In the genomic region with DNA sequence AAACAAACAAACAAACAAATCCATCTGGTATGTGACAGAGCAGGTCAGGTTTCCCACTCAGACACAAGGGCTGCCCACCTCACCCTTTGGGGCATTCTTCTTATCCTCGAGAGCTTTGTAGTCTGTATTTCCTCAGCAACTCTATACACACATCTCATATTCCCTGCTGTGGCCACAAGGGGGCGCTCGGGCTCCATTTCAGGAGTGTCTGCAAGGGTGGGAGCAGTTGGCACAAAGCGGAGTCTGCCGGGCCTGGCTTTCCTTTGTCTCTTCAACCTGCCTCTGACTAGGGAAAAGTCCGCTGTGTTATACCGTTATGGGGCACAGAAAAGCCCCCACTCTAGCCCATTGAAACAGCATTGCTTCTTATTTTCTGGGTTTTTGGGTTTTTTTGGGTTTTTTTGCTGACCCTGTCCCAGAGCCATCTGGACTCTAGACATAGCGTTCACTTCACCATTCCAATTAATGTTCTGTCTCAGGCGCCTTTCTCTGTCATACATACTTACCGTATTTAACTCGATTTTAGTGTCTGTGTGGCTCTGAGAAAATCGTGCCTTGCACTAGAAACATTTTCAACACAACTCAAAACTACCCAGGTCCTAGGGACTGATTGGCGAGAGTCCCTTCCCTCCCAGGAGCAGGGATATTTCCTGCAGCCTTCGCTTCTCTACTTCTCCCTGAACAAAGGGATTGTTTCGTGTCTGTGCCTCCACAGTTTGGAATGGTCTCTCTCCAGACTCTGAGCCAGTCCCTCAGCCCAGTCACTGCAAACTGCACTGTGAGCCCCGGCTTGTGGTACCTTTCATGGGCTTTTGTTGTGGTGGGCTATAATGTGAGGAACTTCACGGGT, we compare ENCODE assay signal across 8 mouse cellular contexts. TPM values are rescaled to one million over a fixed set of nuclear protein-coding genes. Genes with fewer than 3 reads are reported as not detected.
DNase-seq lines count a peak whose midpoint lies in the region; ATAC-seq and TF ChIP-seq lines count a peak whose summit lies in the region.

No protein-coding gene starts in this region.

- no peaks in the 10 kb centered on the region for H3K27me3 ChIP-seq in intestine, postnatal 0 days (replicated peaks; ENCODE audit: control insufficient read depth, insufficient read depth, low read length)
- H3K27me3 ChIP-seq in midbrain, embryonic 12.5 days, result no peaks in the 10 kb centered on the region

- peak; percentile 99 for TF ChIP-seq CTCF in intestine, postnatal 0 days (IDR thresholded peaks at IDR 0.05; ENCODE audit: low read depth)

- 0 out of 2 replicates have a peak overlapping the region, but pooled peaks have one; percentile 9 for H3K4me2 ChIP-seq in intestine, postnatal 0 days (replicated peaks; ENCODE audit: low read depth)
- no peak overlapping the region for H3K4me2 ChIP-seq in midbrain, embryonic 12.5 days (replicated peaks)

- WGBS in intestine, postnatal 0 days, result 41% methylated on average over 17 of the region's 17 CpGs
- WGBS in midbrain, embryonic 12.5 days, result 23% methylated on average over 17 of the region's 17 CpGs

- 0 out of 2 replicates have a peak overlapping the region, but pooled peaks have one; percentile 31 for H3K9ac ChIP-seq in intestine, postnatal 0 days (ENCODE audit: low read depth, low read length)
- peak overlapping the region; percentile 28 for H3K9ac ChIP-seq in midbrain, embryonic 12.5 days (replicated peaks)

- no peak overlapping the region for H3K27ac ChIP-seq in intestine, postnatal 0 days (ENCODE audit: low read depth, low read length)
- peak overlapping the region; percentile 54 for H3K27ac ChIP-seq in midbrain, embryonic 12.5 days (replicated peaks)

- H3K4me3 ChIP-seq in intestine, postnatal 0 days (ENCODE audit: low read depth, low read length), result no peak overlapping the region
- no peak overlapping the region for H3K4me3 ChIP-seq in midbrain, embryonic 12.5 days

- peak; percentile 88 for DNase-seq in adrenal gland, adult 8-10 months
- peak; percentile 90 for DNase-seq in embryo, embryonic 11.5 days (ENCODE audit: low read depth, low spot score)
- DNase-seq in left cerebral cortex, postnatal 36 days (ENCODE audit: low spot score in 2 of 2), result peak; percentile 93 to 95
- peak; percentile 88 for DNase-seq in skeletal muscle tissue, adult 2 months (ENCODE audit: low read depth, low spot score)

- H3K4me1 ChIP-seq in intestine, postnatal 0 days (replicated peaks; ENCODE audit: control insufficient read depth, insufficient read depth, low read length), result no peaks in the 10 kb centered on the region
- peaks cover 15% of the 10 kb centered on the region for H3K4me1 ChIP-seq in midbrain, embryonic 12.5 days

- peaks cover 61% of the 10 kb centered on the region for H3K36me3 ChIP-seq in intestine, postnatal 0 days (ENCODE audit: control insufficient read depth, insufficient read depth)
- peaks cover 17% of the 10 kb centered on the region; the same call in 1 of the 2 replicates for H3K36me3 ChIP-seq in midbrain, embryonic 12.5 days

- no peaks in the 10 kb centered on the region for H3K9me3 ChIP-seq in intestine, postnatal 0 days (ENCODE audit: control insufficient read depth)
- no peaks in the 10 kb centered on the region for H3K9me3 ChIP-seq in midbrain, embryonic 12.5 days

- ATAC-seq in granulocyte monocyte progenitor cell, adult 5-6 weeks (replicated peaks; ENCODE audit: poor library complexity, severe bottlenecking), result peak; percentile 90
- peak; percentile 72 for ATAC-seq in intestine, postnatal 0 days
- ATAC-seq in midbrain, embryonic 12.5 days (ENCODE audit: low FRiP score, low read depth), result peak; percentile 92
- no peak for ATAC-seq in erythroid progenitor cell, adult 5-6 weeks (replicated peaks; ENCODE audit: low FRiP score, poor library complexity, severe bottlenecking)

- intact Hi-C loops in left cerebral cortex, postnatal 36 days (cut with DNase I), result loop anchor here (1.0 to 5.0 kb wide), 2 partner anchors 125 to 173 kb away; a partner anchor contains a TSS

RNA-seq across cellular contexts. Expression of a gene that starts 13.8 kb away (rescaled TPM):
- 10 to 100 TPM; 18.4 to 33.8 (median 20.6) TPM for total RNA-seq in adrenal gland, adult 8-10 months (2022)
- 5.4 and 19.9 TPM in 2 replicates for total RNA-seq in granulocyte monocyte progenitor cell, adult 5-6 weeks (2014; fragmentation: Nextera tagmentation)
- total RNA-seq in granulocyte monocyte progenitor cell, adult 5-6 weeks (2017), result 5.8 and 11.2 TPM in 2 replicates
- 20.5 and 22.2 TPM in 2 replicates for polyA plus RNA-seq in intestine, postnatal 0 days (2015; fragmentation: Nextera tagmentation; extraction: Ambion mirVana)
- 10 to 100 TPM in 1 of 2 experiments, 1 to 10 TPM in 1; 8.7 to 14.1 TPM for total RNA-seq in left cerebral cortex, postnatal 36 days (2021)
- 11.3 and 11.4 TPM in 2 replicates for polyA plus RNA-seq in midbrain, embryonic 12.5 days (2016; fragmentation: Nextera tagmentation; extraction: Ambion mirVana)
- 2.1 and 2.9 TPM in 2 replicates for total RNA-seq in erythroid progenitor cell, adult 5-6 weeks (2015; ENCODE audit: low replicate concordance)
- 0.39 and 0.61 TPM in 2 replicates for total RNA-seq in erythroid progenitor cell, adult 5-6 weeks (2017; ENCODE audit: low replicate concordance)

RNA-seq across cellular contexts. Expression of a gene that starts 25.3 kb away (rescaled TPM):
- under 1 TPM in 1 of 4 experiments, not detected in 3; 0.23 TPM for total RNA-seq in adrenal gland, adult 8-10 months (2022)
- not detected in 2 replicates for total RNA-seq in granulocyte monocyte progenitor cell, adult 5-6 weeks (2014; fragmentation: Nextera tagmentation)
- not detected in 2 replicates for total RNA-seq in granulocyte monocyte progenitor cell, adult 5-6 weeks (2017)
- polyA plus RNA-seq in intestine, postnatal 0 days (2015; fragmentation: Nextera tagmentation; extraction: Ambion mirVana), result not detected in 2 replicates
- under 1 TPM; 0.48 to 0.67 TPM for total RNA-seq in left cerebral cortex, postnatal 36 days (2021)
- 0.74 and 1.2 TPM in 2 replicates for polyA plus RNA-seq in midbrain, embryonic 12.5 days (2016; fragmentation: Nextera tagmentation; extraction: Ambion mirVana)
- total RNA-seq in erythroid progenitor cell, adult 5-6 weeks (2015; ENCODE audit: low replicate concordance), result not detected in 2 replicates
- not detected in 2 replicates for total RNA-seq in erythroid progenitor cell, adult 5-6 weeks (2017; ENCODE audit: low replicate concordance)
